In the genomic region with DNA sequence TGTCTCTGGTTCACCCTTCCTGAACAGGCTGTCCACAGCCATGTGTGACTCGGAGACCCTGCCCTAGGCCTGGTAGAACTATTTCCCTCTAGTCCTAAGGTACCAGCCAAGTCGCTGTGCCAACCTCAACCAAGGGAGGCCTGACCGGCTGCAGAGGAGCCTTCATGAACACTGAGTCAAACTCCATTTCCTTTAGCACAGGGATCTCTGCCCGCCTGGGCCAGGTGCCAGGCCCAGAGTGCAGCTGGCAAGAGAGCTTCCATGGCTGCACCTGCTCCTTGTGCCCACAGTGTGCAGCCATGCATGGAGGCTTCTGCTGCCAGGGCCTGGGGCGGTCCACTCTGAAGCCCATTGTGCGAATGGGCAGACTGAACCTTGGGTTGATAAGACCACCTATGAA, we compare ENCODE assay signal across 10 mouse cellular contexts. TPM values are rescaled to one million over a fixed set of nuclear protein-coding genes. Genes with fewer than 3 reads are reported as not detected.
DNase-seq lines count a peak whose midpoint lies in the region; ATAC-seq and TF ChIP-seq lines count a peak whose summit lies in the region.
"Had no signal": no experiment of that assay in that cellular context is flagged by ENCODE, and none has a peak within 500 bp of the region (broad histone marks: within the 10 kb centered on the region; RNA-seq: fewer than 3 reads in every experiment).

No protein-coding gene starts in this region.

- ATAC-seq in frontal cortex, adult (ENCODE audit: low TSS enrichment) = peak; percentile 55; the same call in 1 of the 2 replicates
- ATAC-seq in hindbrain, postnatal 0 days = peak; percentile 85
- no peak for ATAC-seq in inflammation-experienced regulatory T-cells, adult 6 months

- H3K4me2 ChIP-seq in hindbrain, postnatal 0 days (ENCODE audit: low read depth, low read length) = no peak overlapping the region
- H3K4me2 ChIP-seq: heart, embryonic 15.5 days; liver, embryonic 13.5 days had no signal

- H3K36me3 ChIP-seq in hindbrain, postnatal 0 days (ENCODE audit: insufficient read depth, low read length) = no peaks in the 10 kb centered on the region
- H3K36me3 ChIP-seq: heart, embryonic 15.5 days; liver, embryonic 13.5 days had no signal

- no peaks in the 10 kb centered on the region for H3K27me3 ChIP-seq in hindbrain, postnatal 0 days (ENCODE audit: insufficient read depth, low read length)
- H3K27me3 ChIP-seq: liver, embryonic 13.5 days had no signal

- no peaks in the 10 kb centered on the region for H3K9me3 ChIP-seq in hindbrain, postnatal 0 days (ENCODE audit: low read length)
- H3K9me3 ChIP-seq: heart, embryonic 15.5 days; liver, embryonic 13.5 days had no signal

- H3K27ac ChIP-seq in hindbrain, postnatal 0 days = 0 out of 2 replicates have a peak overlapping the region, but pooled peaks have one; percentile 56
- H3K27ac ChIP-seq: heart, embryonic 15.5 days; liver, embryonic 13.5 days had no signal

- WGBS in hindbrain, postnatal 0 days = 40% methylated on average over 6 of the region's 6 CpGs

- no peak for DNase-seq in frontal cortex, adult 2 months (ENCODE audit: extremely low spot score in 1 of 2, low spot score in 1 of 2)
- peak; percentile 74 for DNase-seq in 3134 (ENCODE audit: extremely low read depth, insufficient read length, low spot score)
- DNase-seq in cerebellum, adult 8-10 months = peak; percentile 95
- peak; percentile 90 for DNase-seq in hindbrain, postnatal 0 days (ENCODE audit: low spot score)
- DNase-seq in ovary, postnatal 36 days (ENCODE audit: low spot score) = peak; percentile 59
- no peak for DNase-seq in urinary bladder, adult 2 months (ENCODE audit: low spot score)
- DNase-seq: liver, embryonic 13.5 days had no signal

- no peak overlapping the region for H3K9ac ChIP-seq in hindbrain, postnatal 0 days (replicated peaks; ENCODE audit: low read length)
- H3K9ac ChIP-seq: heart, embryonic 15.5 days; liver, embryonic 13.5 days had no signal

- no peak overlapping the region for H3K4me3 ChIP-seq in hindbrain, postnatal 0 days (ENCODE audit: low read length)
- H3K4me3 ChIP-seq: heart, embryonic 15.5 days; liver, embryonic 13.5 days had no signal

- peaks cover 11% of the 10 kb centered on the region for H3K4me1 ChIP-seq in hindbrain, postnatal 0 days (ENCODE audit: insufficient read depth, low read length)
- H3K4me1 ChIP-seq: heart, embryonic 15.5 days; liver, embryonic 13.5 days had no signal

- TF ChIP-seq CTCF in hindbrain, postnatal 0 days (IDR thresholded peaks at IDR 0.05; ENCODE audit: low read depth) = peak; percentile 7; the same call in 1 of the 2 replicates

RNA-seq across cellular contexts. Expression of gene Sez6l, which starts 20.9 kb away (rescaled TPM):
- polyA plus RNA-seq in frontal cortex, adult 2 months (2012; rRNA removed) = 82.2 and 82.5 TPM in 2 replicates
- 80.1 and 93.5 TPM in 2 replicates for total RNA-seq in hindbrain, postnatal 0 days (2014; rRNA removed)
- 39.5 and 43.5 TPM in 2 replicates for polyA plus RNA-seq in hindbrain, postnatal 0 days (2015; fragmentation: Nextera tagmentation; extraction: Ambion mirVana)
- under 1 TPM in 1 of 3 experiments, not detected in 2; 0.08 TPM for polyA plus RNA-seq in inflammation-experienced regulatory T-cells, adult 6 months (2017; shearing (Covaris generic))
- 0.23 and 0.35 TPM in 2 replicates for polyA plus RNA-seq in urinary bladder, adult 2 months (2012; rRNA removed)

Comparison
In these comparisons a context has a peak if more than half of its experiments do, and no peak if none do; other contexts are left out.
1. DNase-seq: peak in 3134 (single experiment), cerebellum, adult 8-10 months (single experiment), hindbrain, postnatal 0 days (single experiment) and ovary, postnatal 36 days (single experiment); none in frontal cortex, adult 2 months (0 of 2) and urinary bladder, adult 2 months (single experiment).
2. RNA of gene Sez6l, which starts 20.9 kb away (polyA plus RNA-seq): 82.2 to 82.5 TPM in frontal cortex, adult 2 months and 39.5 to 43.5 TPM in hindbrain, postnatal 0 days; 0.23 to 0.35 TPM in urinary bladder, adult 2 months and 0.08 TPM in inflammation-experienced regulatory T-cells, adult 6 months; every median in the first group is over 10 times any median in the second.